Mouse (Mus musculus): ENCODE measurements at regions not wholly inside any gene's neighbourhood (a gene's known extent, or its start where the extent isn't known, plus 50 kb on each side); places are given as distances from the start of the nearest gene placed in this dataset.

GRCm38 (mm10) chr1:128740616-128741015 lies 148.5 kb upstream of the Cxcr4 start:
- no peak for DNase-seq (ENCODE audit: extremely low spot score, low spot score)

DNA sequence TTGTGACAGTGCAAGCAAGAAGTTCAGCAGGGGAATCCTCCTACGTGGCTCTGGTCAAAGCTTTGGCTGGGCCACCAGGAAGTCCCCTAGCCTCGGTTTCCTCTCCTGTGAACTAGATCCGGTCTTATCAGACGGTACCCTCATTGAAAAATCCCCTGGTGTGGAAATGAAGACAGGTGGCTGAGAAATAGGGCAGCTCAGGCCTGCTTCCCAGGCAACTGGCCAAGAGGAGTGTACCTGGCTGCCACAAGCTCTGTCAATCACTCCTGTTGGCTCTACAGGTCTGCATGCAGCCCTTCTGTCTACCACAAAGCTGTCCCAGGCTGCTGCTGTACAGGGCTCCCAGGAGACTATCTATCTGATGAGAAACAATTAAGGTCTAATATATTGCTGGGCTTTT lies 146.1 kb upstream of the Cxcr4 start:
- DNase-seq (ENCODE audit: extremely low spot score, low spot score): no peak

DNA sequence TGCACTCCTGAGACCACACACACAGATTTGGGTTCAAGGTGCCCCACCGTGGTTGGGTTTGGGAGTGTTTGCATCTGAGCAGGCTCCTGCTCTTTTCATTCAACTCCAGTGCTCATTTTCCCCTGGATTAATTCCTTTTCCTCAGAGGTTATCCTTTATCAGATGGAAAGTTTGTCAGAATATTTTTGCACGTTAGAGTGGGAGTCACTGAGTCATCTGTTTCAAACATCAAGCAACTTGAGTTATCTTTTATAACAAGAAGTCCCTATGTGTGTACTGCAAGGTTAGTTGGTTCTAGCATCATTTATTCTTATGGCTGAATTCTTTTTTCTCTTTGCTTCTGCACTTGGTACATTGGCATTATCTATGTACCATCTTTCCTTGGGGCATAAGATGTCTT lies 142.8 kb upstream of the Cxcr4 start:
- no peak for DNase-seq (ENCODE audit: extremely low spot score, low spot score)

- DNase-seq (ENCODE audit: extremely low spot score, low spot score): no peak
Observed at GRCm38 (mm10) chr1:128731445-128731844, 139.4 kb upstream of the Cxcr4 start.

- DNase-seq (ENCODE audit: extremely low spot score, low spot score): no peak
Observed at GRCm38 (mm10) chr1:128724433-128725091, 132.5 kb upstream of the Cxcr4 start.

DNA sequence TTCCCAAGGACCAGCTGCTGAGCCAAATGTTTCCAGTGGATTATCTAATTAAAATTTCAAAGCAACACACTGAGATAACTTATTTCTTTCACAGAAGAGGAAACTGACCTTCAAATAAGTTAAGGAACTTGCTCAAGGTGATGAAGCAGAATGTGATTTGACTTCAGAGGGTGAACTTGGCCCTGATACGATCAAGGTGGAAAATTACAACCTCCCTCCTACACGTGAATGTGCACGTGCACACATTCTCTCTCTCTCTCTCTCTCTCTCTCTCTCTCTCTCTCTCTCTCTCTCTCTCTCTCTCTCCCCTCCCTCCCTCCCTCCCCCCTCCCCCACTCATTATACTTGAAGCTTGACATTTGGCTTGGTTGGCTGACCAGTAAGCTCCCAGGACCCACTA lies 131.8 kb upstream of the Cxcr4 start:
- no peak for DNase-seq (ENCODE audit: extremely low spot score, low spot score)

DNA sequence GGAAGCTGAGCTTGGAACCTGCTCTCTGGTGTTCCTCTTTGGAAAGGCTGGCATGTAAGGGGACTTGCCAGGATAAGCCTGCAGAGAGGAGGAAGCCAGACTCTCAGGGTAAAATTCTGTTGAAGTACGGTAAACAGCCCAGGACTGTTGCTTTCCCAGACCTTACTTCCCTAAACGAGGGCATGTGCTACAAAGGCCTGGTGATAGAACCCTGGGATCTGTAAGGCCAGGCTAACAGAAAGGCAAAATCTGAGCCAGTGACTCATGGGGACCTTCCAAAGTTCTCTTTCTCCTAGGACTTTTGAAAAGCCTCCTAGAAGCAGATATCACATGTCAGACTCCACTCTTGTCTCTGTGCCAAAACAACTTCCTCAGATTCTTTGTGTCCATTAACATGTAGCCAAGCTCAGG lies 130.0 kb upstream of the Cxcr4 start:
- no peak for DNase-seq (ENCODE audit: extremely low spot score, low spot score)

- DNase-seq (ENCODE audit: extremely low spot score, low spot score): no peak
Observed at GRCm38 (mm10) chr1:128714843-128715242, 122.8 kb upstream of the Cxcr4 start.

- no peak for DNase-seq (ENCODE audit: extremely low spot score, low spot score)
Observed at GRCm38 (mm10) chr1:128712876-128713275, 120.8 kb upstream of the Cxcr4 start.

GRCm38 (mm10) chr1:128711121-128711520 lies 119.0 kb upstream of the Cxcr4 start:
- DNase-seq (ENCODE audit: extremely low spot score, low spot score): no peak

- no peak for DNase-seq (ENCODE audit: extremely low spot score, low spot score)
Observed at GRCm38 (mm10) chr1:128707747-128708146, 115.7 kb upstream of the Cxcr4 start.

DNA sequence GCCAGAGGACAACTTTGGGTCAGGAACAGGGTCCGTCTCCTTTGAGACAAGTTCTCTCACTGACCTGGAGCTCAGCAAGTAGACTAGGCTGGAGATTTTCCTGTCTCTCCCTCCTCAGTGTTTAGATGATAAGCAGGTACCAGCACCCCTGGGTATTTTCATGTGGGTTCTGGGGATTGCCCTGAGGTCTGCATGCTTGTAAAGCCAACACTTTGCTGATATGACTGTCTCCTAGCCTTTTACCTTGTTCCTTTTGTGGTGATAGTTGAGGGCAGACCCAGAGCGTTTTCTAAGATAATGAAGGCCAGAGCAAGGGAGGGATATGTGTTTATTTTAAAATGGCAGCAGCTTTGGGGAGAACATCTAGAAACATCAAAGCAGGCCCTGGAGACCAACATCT lies 114.1 kb upstream of the Cxcr4 start:
- DNase-seq (ENCODE audit: extremely low spot score, low spot score): no peak

DNA sequence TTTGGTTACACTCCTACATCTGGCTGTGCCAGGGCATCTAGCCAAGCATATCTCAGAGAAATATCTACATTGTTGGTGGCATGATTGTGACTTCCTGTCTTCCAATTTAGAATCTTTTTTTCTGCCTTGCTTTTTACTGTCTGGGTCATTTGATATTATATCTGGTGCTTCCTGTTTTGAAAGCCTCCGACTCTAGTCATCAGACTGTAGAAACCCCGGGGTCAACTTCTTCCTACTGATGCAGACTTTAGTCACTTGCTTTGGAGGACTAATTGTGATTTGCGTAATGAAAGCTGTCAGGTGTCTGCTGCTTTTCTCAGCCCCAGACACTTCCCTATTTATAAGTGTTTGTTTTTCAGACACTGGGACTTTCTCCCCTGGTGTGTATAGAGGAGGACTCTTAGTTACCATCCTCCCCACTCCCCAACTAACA lies 113.0 kb upstream of the Cxcr4 start:
- no peak for DNase-seq (ENCODE audit: extremely low spot score, low spot score)

DNA sequence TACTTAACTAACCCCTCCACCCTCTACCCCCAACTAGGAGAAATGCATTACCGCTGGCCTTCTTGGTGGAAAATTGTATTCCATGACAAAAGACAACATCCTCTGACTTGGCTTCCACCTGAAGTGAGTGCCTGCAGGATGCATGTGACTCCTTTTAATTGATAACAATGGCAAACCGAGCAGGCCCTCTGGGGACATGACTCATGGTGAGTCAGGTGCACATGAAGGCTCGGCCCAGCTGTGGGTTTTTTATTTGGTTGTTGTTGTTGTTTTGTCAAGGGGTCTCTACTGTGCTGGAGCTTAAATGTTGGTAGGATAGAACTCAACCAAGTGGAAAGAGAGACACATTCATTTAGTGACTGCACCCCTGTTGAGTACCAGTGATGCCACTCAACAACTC lies 109.2 kb upstream of the Cxcr4 start:
- DNase-seq (ENCODE audit: extremely low spot score, low spot score): no peak

DNA sequence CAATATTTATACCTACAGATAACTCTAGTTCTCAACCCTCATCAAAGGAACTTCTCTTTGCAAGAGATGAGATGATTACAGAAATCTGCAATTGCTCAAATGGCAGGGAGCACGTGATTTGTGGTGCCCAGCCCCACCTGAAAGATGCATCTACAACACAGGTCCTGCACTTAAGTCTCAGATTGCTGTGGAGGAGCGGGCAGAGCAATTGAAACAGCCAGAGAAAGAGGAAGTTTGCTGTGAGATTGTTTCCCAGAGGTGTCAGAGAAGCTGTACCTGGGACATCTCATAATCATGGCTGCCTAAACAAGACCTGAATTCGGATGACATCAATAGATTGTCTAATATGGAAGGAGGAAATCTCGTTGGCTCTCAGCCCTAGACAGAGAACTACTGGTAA lies 105.9 kb upstream of the Cxcr4 start:
- no peak for DNase-seq (ENCODE audit: extremely low spot score, low spot score)

DNA sequence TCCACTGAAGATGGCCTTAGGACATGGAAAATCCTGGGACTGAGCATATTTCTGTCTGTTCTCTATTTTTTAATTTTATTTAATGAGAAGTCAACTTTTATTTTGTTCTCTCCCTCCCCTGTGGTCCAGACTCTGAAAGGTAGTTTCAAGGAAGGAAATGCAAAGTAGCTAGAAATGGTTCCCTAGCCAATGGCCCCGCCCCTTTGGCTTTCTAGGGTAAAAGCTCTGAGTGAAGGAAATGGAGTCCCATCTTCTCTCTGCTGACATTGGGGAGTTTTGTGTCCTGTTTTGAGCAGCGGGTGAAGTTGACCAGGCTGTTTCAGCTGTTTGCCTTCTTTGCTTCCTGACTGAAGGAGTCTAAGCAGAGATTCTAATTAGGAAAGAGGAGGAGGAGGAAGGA lies 103.8 kb upstream of the Cxcr4 start:
- no peak for DNase-seq (ENCODE audit: extremely low spot score, low spot score)

DNA sequence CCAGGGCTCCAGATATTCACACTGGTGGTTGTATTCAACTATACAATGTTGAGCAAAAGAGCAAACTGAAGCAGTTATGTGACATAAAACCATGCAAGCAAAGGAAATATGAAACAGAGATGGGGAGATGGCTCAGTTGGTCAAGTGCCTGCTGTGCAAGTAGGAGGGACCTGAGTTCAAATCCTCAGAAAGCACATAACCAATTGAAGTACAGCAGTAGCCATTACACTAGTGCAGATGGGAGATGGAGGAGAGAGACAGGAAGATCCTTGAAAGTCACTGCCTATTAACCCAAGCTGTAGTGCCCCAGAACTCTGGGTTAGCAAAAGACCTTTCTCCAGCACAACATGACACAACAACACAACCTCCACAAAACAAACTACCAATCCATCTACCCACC lies 100.7 kb upstream of the Cxcr4 start:
- no peak for DNase-seq (ENCODE audit: extremely low spot score, low spot score)

GRCm38 (mm10) chr1:128692313-128692712 lies 100.2 kb upstream of the Cxcr4 start:
- DNase-seq (ENCODE audit: extremely low spot score, low spot score): no peak

- DNase-seq (ENCODE audit: extremely low spot score, low spot score): peak; percentile 74
Observed at GRCm38 (mm10) chr1:128687236-128687927, 95.3 kb upstream of the Cxcr4 start.

GRCm38 (mm10) chr1:128685467-128686137 lies 93.5 kb upstream of the Cxcr4 start:
- no peak for DNase-seq (ENCODE audit: extremely low spot score, low spot score)

GRCm38 (mm10) chr1:128682942-128683341 lies 90.8 kb upstream of the Cxcr4 start:
- no peak for DNase-seq (ENCODE audit: extremely low spot score, low spot score)

GRCm38 (mm10) chr1:128681261-128681660 lies 89.2 kb upstream of the Cxcr4 start:
- DNase-seq (ENCODE audit: extremely low spot score, low spot score): no peak

GRCm38 (mm10) chr1:128680538-128680937 lies 88.4 kb upstream of the Cxcr4 start:
- no peak for DNase-seq (ENCODE audit: extremely low spot score, low spot score)
